In genomic region chr19:40451307-40451706, GRCm38 (mm10) we compare ENCODE assay signal across 28 mouse cellular contexts.
"Had no signal": no experiment of that assay in that cellular context is flagged by ENCODE, and none has a peak within 500 bp of the region (broad histone marks: within the 10 kb centered on the region; RNA-seq: fewer than 3 reads in every experiment).

No protein-coding gene starts in this region.

- H3K4me3 ChIP-seq: gastrocnemius, adult 2 months; heart, adult 2 months; heart, embryonic 15.5 days; hindbrain, embryonic 10.5 days; hindbrain, embryonic 12.5 days; intestine, embryonic 15.5 days; layer of hippocampus, adult 2 months; left cerebral cortex, adult 2 months; limb, embryonic 10.5 days; limb, embryonic 12.5 days; liver, embryonic 13.5 days; liver, embryonic 15.5 days had no signal

- ATAC-seq: hindbrain, embryonic 16.5 days; inflammation-experienced regulatory T-cells, adult 6 months; intestine, embryonic 15.5 days; intestine, postnatal 0 days had no signal

- DNase-seq: gastrocnemius, adult 2 months; gastrocnemius, postnatal 10 days; gastrocnemius, postnatal 25 days; heart, adult 2 months; heart, postnatal 10 days; heart, postnatal 4 days; kidney, adult 18-20 months; kidney, adult 8-10 months; kidney, postnatal 10 days; kidney, postnatal 25 days; kidney, postnatal 4 days; liver; liver, embryonic 13.5 days had no signal

- H3K9ac ChIP-seq: heart, embryonic 15.5 days; hindbrain, embryonic 12.5 days; hindbrain, embryonic 14.5 days; intestine, embryonic 15.5 days; limb, embryonic 12.5 days; liver, embryonic 13.5 days; liver, embryonic 15.5 days had no signal

- H3K9me3 ChIP-seq: heart, embryonic 15.5 days; hindbrain, embryonic 12.5 days; intestine, embryonic 15.5 days; limb, embryonic 10.5 days; limb, embryonic 12.5 days; liver, embryonic 13.5 days; liver, embryonic 15.5 days had no signal

- H3K27ac ChIP-seq: gastrocnemius, adult 2 months; heart, adult 2 months; heart, embryonic 15.5 days; hindbrain, embryonic 10.5 days; hindbrain, embryonic 12.5 days; hindbrain, embryonic 14.5 days; intestine, embryonic 15.5 days; layer of hippocampus, adult 2 months; left cerebral cortex, adult 2 months; limb, embryonic 10.5 days; limb, embryonic 12.5 days; liver, embryonic 13.5 days; liver, embryonic 15.5 days had no signal

- H3K27me3 ChIP-seq: heart, embryonic 15.5 days; hindbrain, embryonic 12.5 days; intestine, embryonic 15.5 days; limb, embryonic 12.5 days; liver, embryonic 13.5 days; liver, embryonic 15.5 days had no signal

- H3K4me1 ChIP-seq: hindbrain, embryonic 10.5 days; hindbrain, embryonic 12.5 days; intestine, embryonic 15.5 days; limb, embryonic 10.5 days; limb, embryonic 12.5 days; liver, embryonic 15.5 days had no signal

- H3K4me2 ChIP-seq: heart, embryonic 11.5 days; heart, embryonic 15.5 days; hindbrain, embryonic 12.5 days; hindbrain, embryonic 14.5 days; intestine, embryonic 15.5 days; limb, embryonic 12.5 days; liver, embryonic 11.5 days; liver, embryonic 13.5 days; liver, embryonic 15.5 days had no signal

- H3K36me3 ChIP-seq: intestine, embryonic 15.5 days; limb, embryonic 10.5 days; limb, embryonic 12.5 days had no signal
